Mouse (Mus musculus): ENCODE data around the gene Prr15.
A peak's percentile ranks its signal among the peaks of the same experiment; 100 is the strongest.

The Prr15 gene

DNA sequence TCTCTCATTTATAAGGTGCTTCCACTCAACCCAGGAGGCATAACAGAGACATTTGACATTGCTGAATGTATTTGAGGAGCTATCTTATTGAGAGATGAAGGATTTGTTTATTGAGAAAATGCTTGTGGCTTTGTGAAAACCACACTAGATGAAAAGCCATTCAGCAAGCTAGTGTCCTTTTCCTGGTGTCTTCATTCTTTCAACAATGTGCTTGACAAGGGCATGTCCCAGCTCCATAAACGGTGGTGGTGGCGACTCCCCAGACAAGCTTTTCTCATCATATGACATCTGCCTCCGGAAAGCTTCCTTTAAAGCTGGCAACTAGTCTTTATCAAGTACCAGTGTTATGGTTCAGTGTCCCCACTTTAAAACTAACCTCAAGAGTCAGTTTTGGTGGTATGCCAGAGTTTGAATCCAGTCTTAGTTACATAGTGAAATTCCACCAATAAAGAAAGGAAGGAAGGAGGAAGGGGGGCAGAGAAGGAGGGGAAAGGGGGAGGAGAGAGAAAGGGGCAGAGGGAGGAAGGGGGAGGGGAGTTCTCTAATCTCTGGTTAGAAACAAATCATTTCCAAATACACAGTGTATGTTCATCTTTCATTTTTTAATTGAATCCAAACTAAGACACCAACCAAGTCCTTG lies at the start of gene Prr15:
Prr15 (plus strand) TSS at position 590 of the 640 bp plus-strand sequence.
- no peak for DNase-seq

DNA sequence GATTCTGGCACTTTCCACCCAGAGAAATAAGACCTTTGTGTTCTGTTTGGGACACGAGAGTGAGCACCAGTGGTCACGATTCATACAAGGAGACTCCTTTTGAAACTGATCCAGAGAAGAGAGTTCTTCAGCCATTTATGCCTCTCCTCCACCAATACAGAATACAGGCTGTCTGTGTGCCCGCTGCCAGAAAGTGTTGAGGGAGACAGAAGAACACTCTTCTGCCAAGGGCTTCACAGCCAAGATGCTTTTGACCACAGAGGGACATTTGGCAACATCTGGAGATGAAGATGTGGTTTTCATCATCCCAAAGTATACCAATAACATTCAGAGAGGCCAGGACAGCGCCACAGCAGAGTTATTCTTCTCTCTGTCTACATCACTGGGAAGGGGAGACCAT lies 48.4 kb upstream of the Prr15 start:
- DNase-seq: no peak

DNA sequence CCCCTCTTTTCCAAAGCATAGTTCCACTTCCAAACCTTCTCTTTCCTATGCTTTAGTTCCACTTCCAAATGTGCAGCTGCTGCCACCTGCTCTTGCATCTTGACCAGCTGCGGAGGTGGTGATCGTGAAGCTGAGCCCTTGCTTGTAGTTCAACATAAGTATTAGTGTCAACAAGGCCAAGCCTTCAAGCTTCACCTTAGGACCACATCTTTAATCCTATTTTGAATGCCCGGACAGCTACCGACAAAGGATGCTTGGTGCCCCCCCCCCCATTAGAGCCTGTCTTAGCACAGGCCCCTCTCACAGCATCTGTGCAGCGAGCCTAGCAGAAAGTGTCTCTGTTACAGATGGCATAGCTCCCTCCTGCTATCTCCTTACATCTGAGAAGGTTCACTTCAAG lies 47.8 kb upstream of the Prr15 start:
- DNase-seq: no peak

DNA sequence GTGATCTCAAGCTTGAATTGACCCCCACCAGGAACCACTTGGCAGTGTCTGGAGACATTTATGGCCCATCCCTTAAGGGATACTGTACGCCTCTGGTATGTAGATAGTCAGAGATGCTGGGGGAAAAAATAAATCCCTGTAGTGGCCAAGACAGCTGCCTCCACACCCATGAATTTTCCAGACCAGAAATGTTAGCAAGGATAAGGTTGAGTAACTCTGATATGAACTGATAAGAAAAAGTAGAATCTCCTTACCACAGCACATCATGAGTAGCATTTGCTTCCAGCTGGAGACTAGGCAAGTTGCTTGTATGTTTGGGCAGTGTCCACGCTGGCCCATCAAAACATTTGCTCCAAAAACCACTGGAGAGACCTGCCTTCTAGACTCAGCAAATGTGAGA lies 47.0 kb upstream of the Prr15 start:
- no peak for DNase-seq

DNA sequence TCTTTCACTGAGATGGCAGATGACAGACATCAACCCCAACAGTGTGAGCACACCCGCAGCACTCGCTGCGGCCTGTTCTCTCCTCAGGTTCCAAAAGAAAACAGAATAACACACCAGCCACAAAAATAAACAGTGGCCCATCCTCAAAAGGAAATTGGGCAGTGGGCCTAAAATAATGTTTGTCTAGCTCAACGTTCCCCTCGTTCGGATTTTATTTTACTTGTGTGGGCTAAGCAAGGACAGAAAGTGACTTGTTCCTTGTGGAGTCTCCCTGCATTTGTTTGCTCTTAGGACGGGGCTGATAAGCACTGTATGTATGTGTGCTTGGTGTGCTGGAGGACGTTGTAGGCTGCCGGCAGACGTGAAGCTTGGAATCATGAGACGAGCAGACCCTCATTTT lies 46.2 kb upstream of the Prr15 start:
- no peak for DNase-seq

DNA sequence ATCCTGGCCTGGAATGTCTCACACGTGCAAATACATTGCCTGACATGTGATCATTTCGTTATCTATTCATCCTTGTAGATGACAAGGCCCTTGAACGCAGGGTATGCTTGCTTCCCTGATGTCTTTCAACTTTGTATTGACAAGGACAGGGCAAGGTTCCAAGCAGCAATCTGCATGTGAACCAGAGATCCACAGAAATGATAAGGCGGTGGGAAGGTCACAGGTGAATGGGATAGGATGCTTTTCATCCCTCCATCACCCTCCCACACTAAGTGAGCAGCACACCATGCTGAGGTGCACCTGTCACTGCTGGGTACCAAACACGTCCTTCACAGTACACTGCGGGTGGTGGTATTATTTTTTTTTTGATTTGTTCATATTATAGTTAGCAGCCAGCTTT lies 45.4 kb upstream of the Prr15 start:
- DNase-seq: no peak

DNA sequence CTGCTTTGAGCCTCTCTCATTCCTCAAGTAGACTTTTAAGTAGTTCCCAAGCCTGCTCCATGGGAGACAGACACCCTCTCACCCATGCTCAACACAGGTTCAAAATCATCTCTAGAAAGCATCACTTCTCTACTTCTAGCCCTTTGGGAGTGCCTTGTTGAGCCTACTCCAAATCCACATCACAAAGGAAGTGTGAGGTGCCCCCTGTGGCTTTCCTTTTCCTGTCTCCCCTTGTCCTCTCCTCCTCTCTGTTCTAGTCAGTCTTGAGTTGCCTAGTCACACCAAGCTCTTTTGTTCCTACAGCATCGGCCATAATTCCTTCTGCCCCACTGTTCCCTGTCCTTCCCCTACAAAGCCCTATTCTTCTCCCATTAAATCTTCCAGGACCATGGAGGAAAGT lies 42.3 kb upstream of the Prr15 start:
- no peak for DNase-seq

DNA sequence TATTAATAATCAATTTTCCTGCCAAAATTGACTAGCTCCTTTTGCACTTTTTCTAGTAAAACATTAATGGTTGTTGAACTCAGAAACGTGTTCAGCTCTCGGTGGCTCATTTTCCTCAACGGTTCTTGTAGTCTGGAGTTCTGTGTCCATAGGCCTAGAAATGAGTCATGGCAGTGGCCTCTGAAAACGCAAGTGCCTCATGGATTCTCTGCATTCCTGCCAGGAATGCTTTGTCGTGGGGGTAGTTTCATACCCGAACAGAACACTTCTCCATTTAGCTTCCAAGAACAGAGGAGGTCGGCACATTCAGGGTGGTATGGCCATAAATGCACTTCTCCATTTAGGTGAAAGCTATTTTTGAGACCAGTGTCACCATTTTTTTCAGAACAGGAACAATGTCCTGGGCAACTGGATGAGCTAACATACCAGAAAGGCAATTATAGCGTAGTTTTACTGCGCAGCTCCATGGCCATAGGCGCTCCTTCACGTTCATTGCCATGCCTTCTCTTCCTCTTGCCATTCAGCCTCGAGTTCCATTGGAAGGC lies 41.4 kb upstream of the Prr15 start:
- no peak for DNase-seq

DNA sequence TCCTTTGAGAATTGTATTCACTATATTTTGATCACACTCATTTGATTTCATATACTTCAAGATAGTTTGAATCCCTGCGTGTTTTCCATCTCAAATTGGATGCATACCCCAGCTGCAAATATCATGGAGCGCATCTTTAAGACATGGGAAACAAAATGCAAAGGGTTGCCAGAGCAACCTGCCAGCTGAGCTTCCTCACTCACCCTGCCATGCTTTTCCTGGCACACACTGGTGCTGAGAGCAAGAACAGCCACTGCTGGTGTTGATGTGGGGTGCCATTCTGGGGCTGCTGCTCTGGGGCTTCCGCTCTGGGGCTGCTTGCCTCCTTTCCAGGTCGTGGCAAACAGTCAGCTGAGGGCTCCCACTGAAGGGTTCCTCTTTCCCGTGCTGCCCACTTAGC lies 38.8 kb upstream of the Prr15 start:
- no peak for DNase-seq

DNA sequence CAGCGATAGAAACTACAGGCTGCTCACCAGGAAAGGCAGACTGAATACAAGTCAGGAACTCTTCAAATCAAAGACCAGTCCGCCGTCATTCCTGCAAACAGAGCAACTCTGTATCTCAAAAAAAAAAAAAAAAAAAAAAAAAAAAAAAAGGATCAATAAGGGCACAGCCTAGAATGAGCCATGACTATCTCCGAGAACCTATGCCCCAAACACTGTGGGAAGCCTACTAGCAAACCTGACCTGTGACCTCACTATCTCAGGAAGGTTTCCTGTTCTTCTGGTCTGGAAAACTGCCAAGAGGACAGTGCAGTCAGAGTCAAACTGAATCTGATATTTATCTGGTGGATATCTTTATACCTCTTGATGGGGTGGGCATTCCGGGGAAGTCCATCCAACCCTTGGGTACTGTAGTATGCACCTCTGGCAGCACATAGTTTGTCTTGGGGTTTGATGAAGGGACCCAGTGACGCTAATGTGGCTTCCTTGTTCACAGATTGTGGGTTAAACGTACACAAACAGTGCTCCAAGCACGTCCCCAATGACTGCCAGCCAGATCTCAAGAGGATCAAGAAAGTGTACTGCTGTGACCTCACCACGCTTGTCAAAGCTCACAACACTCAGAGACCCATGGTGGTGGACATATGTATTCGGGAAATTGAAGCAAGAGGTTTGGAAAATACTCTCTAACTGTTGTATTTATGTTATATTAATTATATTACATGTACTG lies 35.7 kb upstream of the Prr15 start:
- DNase-seq: no peak

DNA sequence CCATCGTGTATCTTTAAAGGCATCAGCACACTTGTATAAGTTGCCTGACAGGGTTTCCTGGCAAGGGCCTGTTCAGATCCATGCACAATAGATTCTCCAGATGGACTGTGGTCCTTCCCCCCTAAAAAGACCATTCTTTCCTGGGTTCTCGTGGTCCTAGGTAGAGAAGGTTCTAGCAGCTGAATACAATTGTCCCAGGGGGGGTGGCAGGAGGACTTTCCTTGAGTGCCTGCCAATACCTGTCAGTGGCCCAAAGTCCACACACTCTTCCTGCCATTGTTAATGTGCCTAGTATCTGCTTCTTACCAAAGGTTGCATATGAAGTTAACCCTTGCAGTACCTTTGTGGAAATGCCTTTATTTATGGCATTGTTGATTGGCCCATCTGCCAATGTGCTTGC lies 28.4 kb upstream of the Prr15 start:
- DNase-seq: no peak

DNA sequence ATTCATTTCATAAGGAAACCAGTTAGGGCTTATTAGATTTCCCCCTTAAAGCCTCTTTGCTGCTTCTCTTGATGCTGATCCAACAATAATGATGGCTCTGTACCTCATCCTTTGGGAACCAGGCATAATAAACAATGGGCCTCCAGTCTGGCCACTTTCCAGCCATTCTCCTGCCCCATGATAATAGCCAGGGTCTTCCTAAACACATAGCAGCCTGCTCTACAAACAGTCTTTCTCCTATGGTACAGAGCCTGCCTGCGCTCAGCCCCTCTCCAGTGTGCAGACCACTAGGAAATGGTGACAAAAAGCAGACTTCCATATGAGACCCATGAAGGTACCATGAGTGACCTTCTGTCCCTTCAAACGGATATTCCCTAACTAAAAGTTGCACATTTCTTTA lies 26.2 kb upstream of the Prr15 start:
- peak; percentile 66 for DNase-seq

DNA sequence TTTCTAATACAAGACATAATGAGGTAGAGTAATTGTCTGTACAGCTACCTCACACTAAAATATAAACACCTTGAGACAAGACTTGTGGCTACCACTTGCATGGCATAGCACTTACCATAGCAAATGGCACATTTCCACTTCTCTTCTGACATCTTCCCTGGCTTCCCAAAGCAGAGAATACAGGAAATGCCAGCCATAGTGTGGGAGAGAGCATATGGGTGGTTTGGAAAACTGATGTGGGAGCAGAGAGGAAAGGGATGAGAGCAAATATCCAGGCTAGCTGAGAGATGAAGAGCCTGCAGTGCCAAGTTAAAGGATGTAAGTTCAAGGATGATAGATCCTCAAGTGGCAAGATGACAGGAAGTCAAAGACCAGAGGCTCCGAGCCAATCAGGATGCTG lies 19.9 kb upstream of the Prr15 start:
- DNase-seq: no peak

DNA sequence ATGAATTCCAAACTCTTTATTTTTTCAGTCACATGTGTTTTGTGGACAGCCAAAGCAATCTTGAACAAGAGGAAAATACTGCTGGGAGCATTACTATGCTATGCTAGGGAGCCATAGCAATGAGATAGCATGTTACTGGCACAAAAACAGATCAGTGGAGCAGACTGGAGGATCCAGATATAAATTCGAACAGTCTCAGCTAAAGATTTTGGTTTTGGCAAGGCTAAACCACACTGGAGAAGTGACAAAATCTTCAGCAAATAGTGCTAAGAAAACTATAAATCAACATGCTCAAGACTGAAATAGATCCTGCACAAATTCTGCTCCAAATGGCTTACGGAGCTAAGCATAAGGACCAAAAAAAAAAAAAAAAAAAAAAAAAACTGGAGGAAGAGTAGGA lies 12.6 kb upstream of the Prr15 start:
- no peak for DNase-seq

DNA sequence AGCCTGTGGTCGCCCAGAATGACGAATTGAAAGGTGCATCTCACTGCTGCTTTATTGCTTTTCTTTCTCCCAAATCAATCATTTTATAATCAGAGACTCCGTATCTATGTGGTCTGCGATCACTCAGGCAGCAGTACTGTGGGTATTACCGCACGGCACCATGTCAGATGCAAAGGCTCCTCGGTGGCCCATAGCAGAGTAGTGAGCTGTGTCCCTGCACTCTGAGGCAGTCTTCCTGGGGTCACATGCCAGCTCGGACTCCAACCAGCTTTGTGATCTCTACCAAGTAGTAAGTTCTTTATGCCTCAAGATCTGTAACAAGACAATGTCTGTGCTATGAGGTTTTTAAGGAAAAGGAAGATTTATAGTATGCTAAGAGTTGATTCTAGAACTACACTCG lies 7.0 kb upstream of the Prr15 start:
- no peak for DNase-seq

DNA sequence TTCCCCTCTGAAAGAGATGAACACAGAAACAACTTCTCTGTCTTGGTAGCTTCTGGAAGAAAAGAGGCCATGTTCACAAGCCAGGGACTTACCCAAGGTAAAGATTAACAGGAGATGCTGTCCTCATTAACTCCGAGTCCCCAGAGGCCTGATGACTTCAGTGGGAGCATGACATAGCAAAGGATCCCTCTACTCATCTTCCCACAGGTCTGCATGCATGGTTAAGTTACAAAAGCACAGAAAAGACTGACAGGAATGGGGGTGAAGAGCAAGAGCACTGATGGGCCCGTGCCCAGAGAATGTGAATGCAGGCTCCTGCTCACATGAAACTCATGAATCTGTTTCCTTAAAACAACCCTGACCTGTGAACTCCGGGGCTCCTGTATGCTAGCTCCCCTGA lies 6.4 kb upstream of the Prr15 start:
- DNase-seq: no peak

DNA sequence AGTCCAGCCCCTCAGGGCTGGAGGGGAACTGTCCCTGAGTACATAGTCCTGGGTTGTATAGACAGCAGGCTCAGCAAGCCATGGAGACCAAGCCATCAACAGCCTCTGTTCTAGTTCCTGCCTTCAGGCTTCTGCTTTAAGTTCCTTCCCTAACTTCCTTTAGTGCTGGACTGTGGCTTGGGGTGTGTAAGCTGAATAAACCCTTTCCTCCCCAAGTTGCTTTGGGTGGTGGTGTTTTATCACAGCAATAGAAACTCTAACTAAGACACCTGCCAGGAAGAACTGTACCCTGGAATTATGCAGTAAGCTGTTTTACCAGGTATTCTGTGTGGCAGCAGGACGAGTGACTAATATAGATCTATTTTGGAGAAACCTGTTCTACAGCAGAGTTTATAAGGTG lies 5.4 kb upstream of the Prr15 start:
- no peak for DNase-seq

DNA sequence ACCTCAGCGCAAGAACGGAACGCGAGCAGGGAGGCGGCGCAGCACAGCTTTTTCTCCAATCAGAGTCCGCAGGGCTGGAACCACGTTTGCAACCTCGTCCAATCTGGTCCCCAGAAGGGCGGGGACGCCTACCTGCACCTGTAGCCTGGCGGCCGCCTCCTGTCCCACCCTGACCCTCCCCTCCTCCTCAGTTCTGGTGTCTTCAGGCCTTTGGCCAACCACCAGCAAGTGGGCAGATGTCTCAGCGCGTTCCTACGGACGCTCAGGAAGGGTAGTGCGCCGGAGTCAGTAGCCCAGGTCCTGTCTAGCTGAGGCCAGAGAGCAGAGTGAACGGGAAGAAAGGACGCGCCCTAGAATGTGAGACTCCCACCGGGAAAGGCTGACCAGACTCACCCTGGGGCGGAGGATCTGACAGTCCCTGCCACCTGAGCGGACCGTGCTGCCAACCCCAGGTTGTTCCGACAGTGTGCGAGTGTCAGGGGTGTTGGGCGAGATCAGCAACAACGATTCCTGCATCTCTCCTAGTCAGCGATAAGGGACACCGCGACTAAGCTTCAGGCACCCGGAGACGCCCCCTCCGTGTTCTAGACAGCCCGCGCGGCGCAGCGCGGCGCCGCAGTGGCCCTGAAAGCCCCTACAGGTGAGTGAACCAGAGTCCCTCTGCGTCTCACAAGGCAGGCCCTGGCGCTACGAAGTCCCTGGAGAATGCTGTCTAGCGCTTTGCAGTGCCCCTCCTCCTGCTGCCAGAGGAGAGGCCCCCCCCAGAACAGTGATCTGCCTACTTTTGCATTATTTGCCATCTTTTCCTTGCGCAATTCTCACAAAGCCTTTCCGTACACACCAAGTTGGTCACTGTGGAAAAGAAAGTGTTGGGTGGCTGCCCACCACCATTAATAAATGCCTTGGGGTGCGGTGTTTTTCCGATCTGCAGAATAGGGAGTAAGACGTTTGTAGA lies 1.3 kb downstream of the Prr15 start:
- DNase-seq: peak; percentile 66

DNA sequence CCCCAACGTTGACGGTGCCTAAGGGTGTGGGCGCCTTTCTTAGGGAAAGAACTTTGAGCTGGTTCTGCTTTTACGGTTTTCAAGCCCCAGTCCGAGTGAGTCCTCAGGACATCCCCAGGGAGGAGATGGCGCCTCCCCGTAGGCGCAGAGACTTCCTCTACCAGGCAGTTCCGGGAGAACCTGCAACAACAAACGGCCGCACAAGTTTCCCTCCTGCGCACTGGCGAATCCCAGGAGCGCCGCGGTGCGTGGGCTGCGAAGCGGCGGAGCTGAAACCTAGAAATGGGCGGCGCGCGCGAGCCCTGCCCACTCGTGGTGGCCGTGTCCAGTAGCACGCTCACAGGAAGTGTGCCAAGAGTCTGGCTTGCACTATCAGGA lies 2.0 kb downstream of the Prr15 start:
- DNase-seq: peak; percentile 77

DNA sequence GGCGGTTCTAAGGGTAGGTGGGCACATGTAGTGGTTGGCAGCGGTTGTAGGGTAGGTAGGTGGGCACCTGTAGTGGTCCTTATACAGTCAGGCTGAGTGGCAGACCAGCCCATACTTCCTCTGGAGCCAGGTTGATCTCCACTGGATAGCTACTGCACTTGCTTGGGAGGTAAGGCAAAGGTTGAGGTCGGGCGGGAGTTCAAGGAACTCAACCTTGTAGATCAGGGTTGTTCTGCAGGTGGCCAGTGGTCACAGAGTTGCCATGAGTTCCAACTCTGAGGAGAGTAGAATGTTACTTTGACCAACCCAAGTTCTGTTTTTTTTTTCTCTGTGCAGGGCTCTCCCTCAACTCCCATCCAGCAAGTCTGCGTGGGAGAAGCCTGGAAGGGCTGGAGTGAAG lies 3.1 kb downstream of the Prr15 start:
- no peak for DNase-seq

DNA sequence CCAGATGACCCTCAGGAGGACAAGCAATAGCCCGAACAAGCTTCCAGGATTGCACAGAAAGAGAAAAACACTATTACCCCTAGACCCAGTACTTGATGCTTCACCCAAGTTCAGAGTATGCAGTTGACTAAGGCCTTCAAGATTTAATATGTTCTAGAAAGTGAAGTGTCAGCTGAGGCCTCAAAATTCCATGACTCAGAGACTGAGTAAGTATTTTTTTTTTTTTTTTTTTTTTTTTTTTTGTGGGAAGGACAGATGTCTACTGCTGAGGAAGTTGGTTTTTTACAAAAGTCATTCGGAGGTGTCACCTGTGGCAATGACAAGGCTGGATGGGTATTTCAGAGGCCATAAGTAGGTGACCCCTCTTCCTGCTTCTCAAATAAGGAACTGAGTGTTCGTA lies 4.0 kb downstream of the Prr15 start:
- DNase-seq: no peak

DNA sequence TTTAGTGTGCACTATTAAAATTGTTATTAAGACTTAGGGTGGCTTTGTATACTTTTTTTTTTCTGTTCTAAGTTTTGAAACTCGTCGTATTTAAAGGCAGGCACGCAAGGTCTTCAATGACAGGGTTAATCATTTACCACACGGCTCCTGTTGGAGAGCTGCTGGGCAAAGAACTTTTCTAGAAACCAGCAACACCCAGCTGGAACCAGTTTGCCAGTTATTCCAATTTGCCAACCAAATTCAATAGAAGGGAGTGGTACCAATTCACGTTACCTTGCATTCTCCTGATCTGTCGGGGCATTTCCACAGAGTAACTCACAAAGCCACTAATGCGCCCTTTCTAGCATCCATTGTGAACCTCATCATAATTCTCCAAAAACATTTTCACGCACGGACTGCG lies 4.5 kb downstream of the Prr15 start:
- no peak for DNase-seq

DNA sequence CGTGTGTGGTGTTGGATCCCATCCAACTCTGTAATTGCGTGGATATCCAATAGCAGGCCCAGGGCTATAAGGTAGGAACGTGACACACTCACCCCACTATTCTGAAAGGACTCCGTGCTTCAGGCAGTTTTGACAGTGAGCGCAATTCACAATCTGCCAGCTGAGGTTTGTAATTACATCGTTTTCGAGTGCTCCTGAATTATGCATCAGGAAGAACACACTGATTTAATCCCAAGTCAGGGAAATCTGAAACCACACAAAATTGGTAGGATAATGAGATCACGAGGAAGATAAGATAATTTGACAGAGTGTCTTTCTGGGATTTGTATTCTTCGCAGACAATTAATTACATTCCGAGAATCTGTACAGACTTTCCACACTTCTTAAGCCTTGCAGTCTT lies 6.1 kb downstream of the Prr15 start:
- DNase-seq: no peak

DNA sequence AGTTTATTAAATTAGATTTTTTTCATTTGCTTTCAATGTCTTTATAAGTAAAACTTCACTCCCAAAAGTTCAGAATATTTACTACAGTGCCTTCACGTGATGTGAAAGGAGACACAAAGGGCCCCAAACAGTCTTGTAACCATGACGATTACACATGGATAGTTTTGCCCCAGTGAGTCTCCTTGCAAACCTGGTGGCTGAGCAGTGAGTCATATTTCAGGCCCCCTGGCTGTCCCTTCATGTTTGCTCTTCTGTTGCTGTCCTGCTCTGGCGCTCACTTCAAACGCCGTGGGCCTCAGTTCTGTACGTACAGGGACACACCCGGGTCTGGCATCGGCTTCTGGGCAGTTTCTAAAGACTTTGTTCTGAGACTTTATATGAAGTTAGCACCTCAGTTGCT lies 6.6 kb downstream of the Prr15 start:
- no peak for DNase-seq

Measured in lung, postnatal 10 days (tissue).